Mouse (Mus musculus) limb, embryonic 14.5 days (tissue): ENCODE measurements around the gene Sf1. TPM values are rescaled to one million over a fixed set of nuclear protein-coding genes. Genes with fewer than 3 reads are reported as not detected.

Source experiments
- ATAC-seq: fragments of 200-750 bp; cut with Nextera tagmentation; 2 replicates; pipeline ENCODE4 v1.8.0; 2017; ENCODE audit warnings: low read depth, moderate number of reproducible peaks, moderate TSS enrichment; ENCODE audit not compliant: low FRiP score
- DNase-seq: peaks from one replicate; pipeline ENCODE4 v3.0.0-alpha.2; 2015; ENCODE audit warnings: low spot score
- H3K27ac ChIP-seq: fragments of 300-500 bp; sonication (generic); replicated peaks from 2 replicates; pipeline ENCODE4 v1.5.1; 2014; ENCODE audit warnings: low read depth, mild to moderate bottlenecking, low read length, moderate library complexity, mixed read lengths
- H3K27me3 ChIP-seq: fragments of 300-500 bp; sonication (generic); 2 replicates; pipeline ENCODE4 v1.6.1; 2014; ENCODE audit warnings: low read length, mixed read lengths; ENCODE audit not compliant: control insufficient read depth, insufficient read depth
- H3K36me3 ChIP-seq: fragments of 300-500 bp; sonication (generic); 2 replicates; pipeline ENCODE4 v1.6.1; 2014; ENCODE audit warnings: mild to moderate bottlenecking, low read length, moderate library complexity, mixed read lengths; ENCODE audit not compliant: control insufficient read depth, insufficient read depth
- H3K4me1 ChIP-seq: fragments of 300-500 bp; sonication (generic); 2 replicates; pipeline ENCODE4 v1.6.1; 2014; ENCODE audit warnings: antibody characterized with exemption, low read length, mixed read lengths; ENCODE audit not compliant: control insufficient read depth, insufficient read depth
- H3K4me2 ChIP-seq: fragments of 300-500 bp; sonication (generic); replicated peaks from 2 replicates; pipeline ENCODE4 v1.6.1; 2014; ENCODE audit warnings: low read depth, mild to moderate bottlenecking, low read length, moderate library complexity; ENCODE audit not compliant: severe bottlenecking
- H3K4me3 ChIP-seq: fragments of 300-500 bp; sonication (generic); replicated peaks from 2 replicates; pipeline ENCODE4 v1.5.1; 2014; ENCODE audit warnings: low read length
- H3K9ac ChIP-seq: fragments of 300-500 bp; sonication (generic); 2 replicates; pipeline ENCODE4 v1.6.1; 2014; ENCODE audit warnings: mild to moderate bottlenecking, low read depth, low read length, moderate library complexity; ENCODE audit not compliant: severe bottlenecking
- H3K9me3 ChIP-seq: fragments of 300-500 bp; sonication (generic); 2 replicates; pipeline ENCODE4 v1.6.1; 2016; ENCODE audit warnings: low read length; ENCODE audit not compliant: control insufficient read depth
- POLR2A ChIP-seq: fragments of 200-500 bp; IDR thresholded peaks from 2 replicates; pipeline ENCODE4 v1.8.0; 2012; ENCODE audit warnings: inconsistent platforms, mild to moderate bottlenecking, moderate library complexity, borderline replicate concordance; ENCODE audit not compliant: insufficient read depth, insufficient read length; ENCODE audit errors: extremely low read depth
- WGBS: fragments of 180-500 bp; shearing (Covaris S2); extraction: QIAGEN DNeasy Blood & Tissue Kit; methylation state at CpG from one replicate; pipeline ENCODE4 v1.1.7; 2014; 5-methylcytosine and 5-hydroxymethylcytosine counted together
- polyA plus RNA-seq, 2 experiments: library from polyadenylated mRNA; depleted of rRNA in 1 of 2; stranded (reverse) in 1 of 2; unstranded in 1 of 2; fragments of >200 nt; fragmentation: Nextera tagmentation in 1 of 2; extraction: Ambion mirVana in 1 of 2; gene quantifications; 2 replicates each; pipeline versions ENCODE4 v1.2.1 to v1.2.3; 2012 to 2014

Sf1 gene
- polyA plus RNA-seq, 2 experiments: 149 to 252 TPM

DNA sequence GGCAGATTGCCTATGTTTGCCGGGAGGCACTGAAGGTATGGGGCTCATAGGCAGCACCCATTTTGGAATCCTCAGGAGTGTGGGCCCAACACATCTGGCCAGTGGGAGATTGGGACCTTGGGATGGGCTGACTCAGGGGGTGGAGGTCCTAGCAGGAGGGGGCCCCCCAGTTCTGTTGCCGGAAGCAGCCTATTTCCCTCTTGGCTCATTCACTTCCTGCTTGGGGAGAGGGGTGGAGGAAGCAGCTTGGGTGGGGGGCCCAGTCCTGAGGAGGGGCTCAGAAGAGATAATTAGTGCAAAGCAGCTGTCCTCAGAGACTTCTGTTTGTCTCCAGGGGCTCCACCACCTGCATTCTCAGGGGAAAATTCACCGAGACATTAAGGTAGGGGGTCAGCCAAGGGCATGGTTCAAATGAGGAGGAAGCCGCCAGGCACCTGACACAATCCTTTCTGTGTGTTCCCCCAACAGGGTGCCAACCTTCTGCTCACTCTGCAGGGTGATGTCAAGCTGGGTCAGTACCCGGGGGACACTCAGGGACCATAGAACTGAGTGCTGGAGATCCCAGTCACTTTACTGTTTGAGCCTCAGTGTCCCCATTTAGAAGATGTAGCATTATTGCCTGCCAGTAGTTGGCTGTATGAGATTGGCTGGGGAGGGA, 21.1 kb upstream of the Sf1 start:
- Histone ChIP-seq H3K4me2 (peak overlapping the region; percentile 91; the same call in 1 of the 2 replicates), H3K36me3 (peaks cover 69% of the 10 kb centered on the region), H3K27ac (no peak overlapping the region), H3K9me3 (no peaks in the 10 kb centered on the region), H3K9ac (no peak overlapping the region), H3K4me1 (peaks cover 5% of the 10 kb centered on the region; the same call in 1 of the 2 replicates), H3K27me3 (no peaks in the 10 kb centered on the region), H3K4me3 (peak overlapping the region; percentile 69; the same call in 1 of the 2 replicates)
- ATAC-seq: no peak
- no peak for DNase-seq
- 67% methylated on average over 5 of the region's 5 CpGs for WGBS
- no peak for TF ChIP-seq POLR2A

DNA sequence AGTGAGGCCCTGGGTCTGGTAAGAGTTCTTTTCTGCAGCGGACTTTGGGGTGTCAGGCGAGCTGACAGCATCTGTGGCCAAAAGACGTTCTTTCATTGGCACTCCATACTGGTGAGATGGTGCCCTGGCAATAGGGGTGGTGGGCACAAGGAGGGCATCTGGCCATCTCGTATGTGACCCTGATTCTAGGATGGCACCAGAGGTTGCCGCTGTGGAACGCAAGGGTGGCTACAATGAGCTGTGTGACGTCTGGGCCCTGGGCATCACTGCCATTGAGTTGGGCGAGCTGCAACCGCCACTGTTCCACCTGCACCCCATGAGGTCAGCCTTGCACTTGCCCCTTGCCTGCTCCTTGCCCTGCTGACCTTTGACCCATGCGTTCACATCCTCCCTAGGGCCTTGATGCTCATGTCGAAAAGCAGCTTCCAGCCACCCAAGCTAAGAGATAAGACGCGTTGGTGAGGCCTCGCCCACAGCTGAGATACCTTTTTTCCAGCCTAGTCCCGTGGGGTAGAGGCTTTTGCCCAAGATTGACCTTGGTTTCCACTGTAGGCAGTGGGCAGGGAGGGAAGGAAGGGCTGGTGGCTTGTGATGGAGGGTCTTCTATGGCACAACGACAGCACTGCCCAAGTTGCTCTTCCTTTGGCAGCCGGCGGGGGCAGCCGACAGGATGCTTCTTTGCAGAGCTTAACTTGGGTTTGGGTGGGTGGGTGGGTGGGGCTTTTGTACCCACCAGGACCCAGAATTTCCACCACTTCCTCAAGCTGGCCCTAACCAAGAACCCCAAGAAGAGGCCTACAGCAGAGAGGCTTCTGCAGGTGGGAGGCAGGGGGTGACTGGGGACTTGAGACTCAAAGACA, 20.2 kb upstream of the Sf1 start:
- ATAC-seq (no peak), DNase-seq (no peak)
- Histone ChIP-seq H3K36me3 (peaks cover 63% of the 10 kb centered on the region), H3K9ac (no peak overlapping the region), H3K4me2 (no peak overlapping the region), H3K4me3 (no peak overlapping the region), H3K27ac (no peak overlapping the region), H3K27me3 (no peaks in the 10 kb centered on the region), H3K9me3 (no peaks in the 10 kb centered on the region), H3K4me1 (peaks cover 5% of the 10 kb centered on the region; the same call in 1 of the 2 replicates)
- WGBS: 89% methylated on average over 19 of the region's 19 CpGs
- no peak for TF ChIP-seq POLR2A

DNA sequence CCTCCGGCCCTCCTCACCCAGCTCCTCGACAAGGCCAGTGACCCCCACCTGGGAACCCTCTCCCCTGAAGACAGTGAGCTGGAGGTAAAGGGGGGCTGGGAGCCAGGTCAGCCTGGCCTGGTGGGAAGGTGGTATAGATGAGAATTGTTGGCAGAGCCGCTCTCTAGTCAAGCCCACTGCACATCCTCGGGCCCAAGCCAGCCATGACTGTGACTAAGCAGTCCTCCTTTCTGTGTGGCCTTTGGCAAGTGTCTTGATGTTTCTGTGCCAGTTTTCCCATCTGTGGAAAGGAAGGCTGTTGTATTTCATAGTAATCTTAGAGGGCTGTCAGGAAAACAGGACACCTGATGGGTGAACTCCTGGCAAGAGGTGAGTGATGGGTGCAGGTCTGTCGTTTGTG, 19.5 kb upstream of the Sf1 start:
- Histone ChIP-seq H3K9ac (no peak overlapping the region), H3K36me3 (peaks cover 56% of the 10 kb centered on the region)
- WGBS: 93% methylated on average over 5 of the region's 5 CpGs

DNA sequence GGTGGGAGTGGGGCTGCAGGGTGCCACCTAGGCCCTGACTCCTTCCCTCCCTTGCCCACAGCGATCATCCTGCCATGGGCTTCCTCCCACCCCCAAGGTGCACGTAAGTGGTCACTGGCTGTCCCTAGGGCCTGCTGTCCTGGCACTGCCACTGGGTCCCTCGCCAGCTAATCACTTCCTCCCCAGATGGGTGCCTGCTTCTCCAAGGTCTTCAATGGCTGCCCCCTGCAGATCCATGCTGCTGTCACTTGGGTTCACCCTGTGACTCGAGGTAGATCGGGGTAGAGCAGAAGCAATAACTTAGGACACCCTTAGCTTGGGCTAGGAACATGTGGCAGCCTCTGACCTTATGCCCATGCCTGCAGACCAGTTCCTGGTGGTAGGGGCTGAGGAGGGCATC, 17.5 kb upstream of the Sf1 start:
- TF ChIP-seq POLR2A: no peak
- WGBS: 90% methylated on average over 5 of the region's 5 CpGs
- Histone ChIP-seq H3K4me2 (no peak overlapping the region), H3K9ac (no peak overlapping the region), H3K27ac (no peak overlapping the region), H3K27me3 (no peaks in the 10 kb centered on the region), H3K36me3 (peaks cover 43% of the 10 kb centered on the region), H3K4me3 (no peak overlapping the region), H3K4me1 (0 out of 2 replicates have a peak, but pooled peaks cover 3% of the 10 kb centered on the region), H3K9me3 (no peaks in the 10 kb centered on the region)
- DNase-seq (no peak), ATAC-seq (no peak)

More for the DNA sequence above, 19.5 kb upstream of the Sf1 start:
- no peak for ATAC-seq
- Histone ChIP-seq H3K4me2 (no peak overlapping the region), H3K4me1 (peaks cover 5% of the 10 kb centered on the region; the same call in 1 of the 2 replicates), H3K27ac (no peak overlapping the region), H3K27me3 (no peaks in the 10 kb centered on the region), H3K9me3 (no peaks in the 10 kb centered on the region), H3K4me3 (no peak overlapping the region)
- no peak for TF ChIP-seq POLR2A
- DNase-seq: no peak

DNA sequence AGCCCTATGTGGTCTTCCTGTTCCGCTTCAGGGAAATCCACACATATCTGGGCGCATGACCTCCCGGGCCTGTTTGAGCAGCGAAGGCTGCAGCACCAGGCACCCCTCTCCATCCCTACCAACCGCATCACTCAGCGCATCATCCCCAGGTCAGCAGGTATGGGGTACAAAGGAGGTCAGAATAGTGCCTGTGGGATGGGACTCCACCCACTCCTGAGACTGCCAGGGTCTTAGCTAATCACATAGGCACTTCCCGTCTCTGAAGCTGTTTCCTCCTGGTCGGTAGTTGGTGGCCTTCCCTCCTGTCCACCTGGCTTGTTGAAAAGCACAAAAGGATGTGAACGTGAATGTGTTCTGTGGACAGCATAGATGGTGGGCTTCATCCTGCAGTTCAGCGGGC, 16.8 kb upstream of the Sf1 start:
- Histone ChIP-seq H3K4me2 (no peak overlapping the region), H3K4me3 (no peak overlapping the region), H3K9me3 (no peaks in the 10 kb centered on the region), H3K36me3 (peaks cover 43% of the 10 kb centered on the region), H3K27me3 (no peaks in the 10 kb centered on the region), H3K9ac (no peak overlapping the region), H3K27ac (no peak overlapping the region), H3K4me1 (0 out of 2 replicates have a peak, but pooled peaks cover 1% of the 10 kb centered on the region)
- 88% methylated on average over 10 of the region's 10 CpGs for WGBS
- DNase-seq (no peak), ATAC-seq (no peak)
- TF ChIP-seq POLR2A: no peak
